Mouse (Mus musculus) retina, postnatal 7 days (tissue): ENCODE data around the gene Igfn1.
A peak's percentile ranks its signal among the peaks of the same experiment; 100 is the strongest.

Experiments used
- DNase-seq: peaks from one replicate; pipeline ENCODE4 v3.0.0-alpha.2; 2012; ENCODE audit warnings: low read depth, low spot score

The Igfn1 gene

GRCm38 (mm10) chr1:136006292-136006748 is at the start of gene Igfn1:
Gene Igfn1 (minus strand): TSS chr1:136006342.
- no peak for DNase-seq

- no peak for DNase-seq
These were observed 49.6 kb upstream of the Igfn1 start for GRCm38 (mm10) chr1:136055771-136056170.

GRCm38 (mm10) chr1:136052547-136052946 is 46.4 kb upstream of the Igfn1 start, which contains the start of gene Cacna1s:
Gene Cacna1s (plus strand): TSS chr1:136052750.
- no peak for DNase-seq

- peak; percentile 76 for DNase-seq
These were observed 45.3 kb upstream of the Igfn1 start for GRCm38 (mm10) chr1:136051465-136051864.

GRCm38 (mm10) chr1:136051013-136051315 is 44.8 kb upstream of the Igfn1 start:
- no peak for DNase-seq

- no peak for DNase-seq
These were observed 44.3 kb upstream of the Igfn1 start, which contains the start of gene Ascl5 for GRCm38 (mm10) chr1:136050312-136051012. Gene Ascl5 (plus strand): TSS chr1:136050804.

- DNase-seq, result no peak
These were observed 41.8 kb upstream of the Igfn1 start for GRCm38 (mm10) chr1:136047894-136048293.

GRCm38 (mm10) chr1:136047432-136047831 is 41.3 kb upstream of the Igfn1 start:
- DNase-seq, result no peak

- no peak for DNase-seq
These were observed 39.6 kb upstream of the Igfn1 start for GRCm38 (mm10) chr1:136045774-136046173.

- no peak for DNase-seq
These were observed 34.7 kb upstream of the Igfn1 start for GRCm38 (mm10) chr1:136040874-136041273.

- no peak for DNase-seq
These were observed 34.3 kb upstream of the Igfn1 start for GRCm38 (mm10) chr1:136040452-136040851.

- DNase-seq, result no peak
These were observed 32.8 kb upstream of the Igfn1 start for GRCm38 (mm10) chr1:136038746-136039538.

GRCm38 (mm10) chr1:136032961-136033360 is 26.8 kb upstream of the Igfn1 start:
- peak; percentile 69 for DNase-seq

GRCm38 (mm10) chr1:136031697-136032096 is 25.6 kb upstream of the Igfn1 start:
- no peak for DNase-seq

- no peak for DNase-seq
These were observed 24.1 kb upstream of the Igfn1 start for GRCm38 (mm10) chr1:136030201-136030600.

- no peak for DNase-seq
These were observed 12.4 kb upstream of the Igfn1 start for GRCm38 (mm10) chr1:136018390-136019189.

- DNase-seq, result peak; percentile 90
These were observed 11.8 kb upstream of the Igfn1 start for GRCm38 (mm10) chr1:136017907-136018313.

- DNase-seq, result no peak
These were observed 11.2 kb upstream of the Igfn1 start for GRCm38 (mm10) chr1:136017307-136017706.

GRCm38 (mm10) chr1:136014796-136015502 is 8.8 kb upstream of the Igfn1 start:
- no peak for DNase-seq

GRCm38 (mm10) chr1:136013513-136013912 is 7.4 kb upstream of the Igfn1 start:
- DNase-seq, result no peak

GRCm38 (mm10) chr1:136010247-136010646 is 4.1 kb upstream of the Igfn1 start:
- no peak for DNase-seq
